Mouse (Mus musculus) erythroblast, embryonic 14.5 days (primary cell): ENCODE results near the gene Ankdd1a.

Source experiments
- GATA1 ChIP-seq: IDR thresholded peaks from 2 replicates; pipeline ENCODE4 v1.6.1; 2012; ENCODE audit warnings: low read length, inconsistent platforms, mixed read lengths
- TAL1 ChIP-seq: IDR thresholded peaks from 3 replicates; pipeline ENCODE4 v1.6.1; 2012; ENCODE audit warnings: low read length, inconsistent platforms, mixed read lengths

- TF ChIP-seq TAL1 (no peak), GATA1 (no peak)
Observed at GRCm38 (mm10) chr9:65460198-65460597, 59.8 kb downstream of the Ankdd1a start.
